Mouse (Mus musculus): ENCODE results near the gene Ccno.

Gene Ccno

GRCm38 (mm10) chr13:112987532-112987943 is at the start of gene Ccno:
Gene Ccno (plus strand): TSS chr13:112987802.
- peak; percentile 62 for DNase-seq

DNA sequence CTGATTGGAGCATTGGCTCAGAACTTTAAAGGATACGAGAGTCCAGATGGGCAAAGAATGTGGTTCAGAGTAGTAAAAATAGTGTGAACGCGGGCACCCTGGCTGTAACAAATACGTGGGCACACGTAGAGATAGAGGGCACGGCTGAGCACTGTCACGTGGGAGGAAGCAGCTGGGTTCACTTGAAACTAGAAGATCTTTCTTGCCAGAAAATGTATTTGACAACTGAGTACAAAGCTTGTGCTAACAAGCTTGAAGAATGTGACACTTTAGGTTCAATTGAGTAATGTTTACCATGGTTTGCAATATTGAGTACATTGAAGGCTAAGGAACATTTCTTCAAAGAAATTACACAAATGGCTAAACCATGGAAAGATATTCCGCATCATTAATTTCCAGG is 49.5 kb upstream of the Ccno start:
- no peak for DNase-seq

DNA sequence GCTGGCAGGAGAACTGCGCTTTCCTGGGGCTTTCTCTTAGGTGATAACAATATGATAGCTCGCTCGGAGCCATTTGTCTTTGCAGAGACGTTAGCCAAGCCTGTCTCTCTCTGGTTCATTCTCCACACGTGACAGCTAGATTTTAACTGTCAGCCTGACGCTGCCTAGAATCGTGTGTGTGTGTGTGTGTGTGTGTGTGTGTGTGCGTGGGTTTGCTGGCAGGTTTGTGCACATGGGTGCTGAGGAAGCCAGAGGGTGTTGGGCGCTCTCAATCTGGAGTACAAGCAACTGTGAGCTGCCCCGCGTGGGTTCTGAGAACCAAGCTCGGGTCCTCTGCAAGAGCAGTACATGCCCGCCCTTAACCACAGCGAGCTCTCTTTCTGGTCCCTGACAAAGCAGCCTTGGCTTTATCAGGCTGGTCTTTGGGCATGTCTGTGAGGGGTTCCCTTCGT is 45.7 kb upstream of the Ccno start:
- DNase-seq = no peak

DNA sequence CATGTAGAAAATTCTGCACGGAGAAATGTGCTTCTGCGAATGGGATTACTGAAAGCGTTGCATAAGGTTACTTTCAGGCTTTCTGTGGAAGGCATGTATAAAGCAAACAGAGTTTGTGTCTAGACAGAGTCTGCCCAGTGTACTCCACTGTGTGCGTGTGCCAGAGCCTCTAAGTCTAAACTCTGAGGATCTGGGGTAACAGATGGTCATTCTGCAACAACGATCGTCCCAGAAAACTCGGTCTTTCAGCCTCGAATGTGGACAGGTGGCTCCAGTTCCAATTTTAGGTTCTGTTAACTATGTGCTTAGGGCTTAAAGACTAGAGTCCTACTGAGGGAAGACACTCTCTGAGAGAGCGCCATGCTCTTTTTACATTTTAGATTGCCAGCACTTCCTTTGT is 42.3 kb upstream of the Ccno start:
- DNase-seq = no peak

DNA sequence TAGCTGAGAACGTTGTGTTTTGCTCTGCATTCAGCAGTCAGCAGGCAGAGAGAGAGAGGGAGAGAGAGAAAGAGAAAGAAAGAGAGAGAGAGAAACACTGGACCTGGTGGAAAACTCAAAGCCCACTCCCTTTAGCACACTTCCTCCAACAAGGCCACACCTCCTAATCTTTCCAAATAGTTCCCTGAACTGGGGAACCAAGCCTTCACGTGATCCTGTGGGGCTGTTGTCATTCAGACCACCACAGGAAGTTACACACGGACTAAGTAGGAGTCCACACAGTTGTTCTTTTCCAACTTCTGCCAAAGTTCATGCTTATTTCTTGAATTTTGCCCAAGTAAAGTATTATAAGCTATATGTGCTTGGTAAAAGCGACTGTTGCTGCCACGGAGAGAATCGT is 41.7 kb upstream of the Ccno start:
- DNase-seq = no peak

- no peak for DNase-seq
Measured at GRCm38 (mm10) chr13:112954067-112954466, 33.5 kb upstream of the Ccno start.

- DNase-seq = no peak
Measured at GRCm38 (mm10) chr13:112963081-112963480, 24.5 kb upstream of the Ccno start.

- DNase-seq = no peak
Measured at GRCm38 (mm10) chr13:112964421-112964820, 23.2 kb upstream of the Ccno start.

- DNase-seq = no peak
Measured at GRCm38 (mm10) chr13:112967267-112967666, 20.3 kb upstream of the Ccno start.

- DNase-seq = no peak
Measured at GRCm38 (mm10) chr13:112976720-112977119, 10.9 kb upstream of the Ccno start.

DNA sequence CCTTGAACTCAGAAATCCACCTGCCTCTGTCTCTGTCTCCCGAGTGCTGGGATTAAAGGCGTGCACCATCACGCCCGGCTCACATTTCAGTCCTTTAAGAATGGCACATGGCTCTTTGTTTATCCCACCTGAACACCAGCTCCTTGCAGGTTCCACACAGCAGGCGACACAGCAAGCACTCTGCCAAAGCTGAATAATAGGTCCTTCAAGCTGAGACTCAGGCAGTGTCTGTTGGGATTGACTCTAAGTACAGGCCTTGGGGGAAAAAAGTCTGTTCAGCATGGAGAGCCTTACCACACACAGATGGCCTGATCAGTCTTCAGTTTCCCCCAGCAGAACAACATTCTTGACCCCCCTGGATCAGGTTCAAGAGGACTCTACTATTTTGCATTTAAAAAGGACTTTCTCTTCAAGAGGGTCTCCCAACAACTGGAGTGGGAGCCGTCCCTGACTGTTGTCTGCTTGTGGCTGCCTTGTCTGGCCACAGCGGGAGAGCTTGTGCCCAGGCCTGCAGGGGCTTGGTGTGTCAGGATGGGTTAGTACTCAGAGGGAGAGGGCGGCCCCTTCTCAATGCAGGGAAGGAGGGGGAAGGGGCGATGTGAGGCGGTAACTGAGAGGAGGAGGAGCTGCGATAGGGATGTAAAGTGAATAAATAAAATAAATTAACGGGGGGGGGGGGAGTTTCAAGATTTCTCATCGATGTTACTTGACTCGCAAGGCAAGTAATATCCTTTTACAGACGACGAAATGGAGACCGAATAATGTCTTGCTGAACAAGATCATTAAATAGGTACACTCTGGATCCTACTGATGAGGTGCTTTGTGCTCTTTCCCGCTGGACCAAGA is 1.8 kb upstream of the Ccno start:
- DNase-seq = no peak

GRCm38 (mm10) chr13:112986451-112986950 is 1.1 kb upstream of the Ccno start:
- DNase-seq = no peak

GRCm38 (mm10) chr13:112987991-112988390 is 389 bp downstream of the Ccno start:
- no peak for DNase-seq

- no peak for DNase-seq
Measured at GRCm38 (mm10) chr13:112988866-112989265, 1.3 kb downstream of the Ccno start.

DNA sequence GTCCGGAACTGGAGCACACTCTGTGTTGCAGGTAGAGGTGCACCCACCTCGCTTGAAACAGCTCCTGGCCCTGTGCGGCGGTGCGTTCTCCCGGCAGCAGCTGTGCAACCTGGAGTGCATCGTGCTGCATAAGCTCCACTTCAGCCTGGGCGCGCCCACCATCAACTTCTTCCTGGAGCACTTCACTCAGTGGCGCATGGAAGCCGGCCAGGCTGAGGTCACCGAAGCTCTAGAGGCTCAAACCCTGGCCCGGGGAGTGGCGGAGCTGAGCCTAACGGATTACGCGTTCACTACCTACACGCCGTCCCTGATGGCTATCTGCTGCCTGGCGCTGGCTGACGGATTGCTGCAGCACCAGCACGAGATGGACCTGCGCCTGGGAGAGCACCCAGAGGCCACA is 1.9 kb downstream of the Ccno start:
- DNase-seq = no peak

GRCm38 (mm10) chr13:112990346-112990745 is 2.7 kb downstream of the Ccno start:
- no peak for DNase-seq

DNA sequence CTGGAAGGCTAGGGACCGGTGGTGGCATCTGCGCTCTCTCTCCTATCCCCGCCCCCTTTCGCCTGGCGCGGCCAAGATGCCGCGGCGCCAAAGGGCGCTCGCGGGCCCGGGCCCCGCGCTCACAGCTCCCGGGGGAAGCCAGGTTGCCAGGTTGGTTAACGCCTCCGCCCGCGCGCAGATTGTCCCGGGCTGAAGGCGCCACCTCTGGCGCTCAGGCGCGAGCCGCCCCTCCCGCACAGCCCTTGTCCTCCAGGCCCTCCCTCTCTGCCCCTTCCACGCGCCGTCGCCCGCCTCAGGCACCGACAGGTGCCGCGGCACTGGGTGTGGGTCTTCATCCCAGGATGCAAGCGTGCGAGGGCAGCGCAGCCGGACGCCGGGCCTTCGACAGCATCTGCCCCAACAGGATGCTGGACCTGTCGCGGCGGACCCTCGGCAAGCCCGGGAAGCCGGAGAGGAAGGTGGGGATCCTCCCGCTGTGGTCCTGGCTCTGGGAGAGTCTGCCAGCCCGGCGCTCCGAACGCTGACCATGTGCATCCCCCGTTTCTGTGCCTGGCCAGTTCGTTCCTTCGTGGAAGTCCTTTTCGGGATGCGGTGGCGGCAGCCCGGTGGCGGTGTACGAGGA is 6.0 kb downstream of the Ccno start, which contains the start of gene Mcidas:
TSS of gene Mcidas (plus strand) at position 315 of the 622 bp plus-strand sequence.
- no peak for DNase-seq

GRCm38 (mm10) chr13:112994191-112994590 is 6.6 kb downstream of the Ccno start:
- DNase-seq = peak; percentile 41

GRCm38 (mm10) chr13:112996407-112996806 is 8.8 kb downstream of the Ccno start:
- no peak for DNase-seq

DNA sequence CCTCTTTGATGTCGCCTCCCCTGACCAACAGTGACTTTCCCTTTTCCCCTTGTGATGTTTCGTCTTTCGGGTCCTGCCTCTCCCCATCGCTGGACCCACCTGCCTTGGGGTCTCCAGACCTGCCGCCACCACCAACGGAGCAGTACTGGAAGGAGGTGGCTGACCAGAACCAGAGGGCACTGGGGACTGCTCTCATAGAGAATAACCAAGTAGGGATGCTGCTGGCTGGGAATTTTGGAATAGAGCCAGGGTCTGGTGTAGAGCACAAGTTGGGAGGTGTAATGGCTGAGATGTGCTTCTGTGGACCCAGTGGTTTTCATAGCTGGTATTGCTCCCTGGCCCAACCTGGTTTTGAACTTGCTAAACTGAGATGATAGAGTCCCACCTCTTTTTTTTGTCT is 9.8 kb downstream of the Ccno start:
- no peak for DNase-seq

- DNase-seq = no peak
Measured at GRCm38 (mm10) chr13:112998427-112999201, 11.0 kb downstream of the Ccno start.

- DNase-seq = no peak
Measured at GRCm38 (mm10) chr13:113000090-113000489, 12.5 kb downstream of the Ccno start.

Measured in cerebellum, adult 11 months (tissue).